Mouse (Mus musculus): ENCODE data around the gene Pyy. TPM values are rescaled to one million over a fixed set of nuclear protein-coding genes. Genes with fewer than 3 reads are reported as not detected.
A peak's percentile ranks its signal among the peaks of the same experiment; 100 is the strongest.

The Pyy gene
- total RNA-seq, 1 experiment: 0.49 TPM

DNA sequence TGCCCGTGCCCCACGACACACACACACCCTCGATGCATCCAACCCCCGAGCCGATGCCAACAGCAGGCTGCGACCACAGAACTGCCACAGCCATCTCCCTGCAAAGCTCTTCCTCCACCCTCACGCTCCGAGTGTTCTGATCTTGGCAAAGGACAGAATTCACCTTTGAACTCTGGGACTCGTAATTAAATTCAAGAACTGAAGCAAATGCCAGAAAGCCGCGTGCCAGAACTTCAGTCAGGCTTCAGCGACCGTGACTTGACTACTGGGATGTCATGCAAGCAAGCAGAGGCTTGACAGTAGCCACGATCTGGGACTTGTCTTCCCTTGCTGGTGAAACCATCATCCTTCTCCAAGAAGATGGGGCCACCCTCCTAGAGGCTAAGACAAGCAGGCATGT, 33.9 kb downstream of the Pyy start:
- Histone ChIP-seq H3K36me3 (ENCODE audit: control insufficient read depth, insufficient read depth, low read length, poor library complexity, severe bottlenecking) (no peaks in the 10 kb centered on the region), H3K27ac (ENCODE audit: insufficient read depth, low read depth, low read length, poor library complexity, severe bottlenecking) (no peak overlapping the region), H3K9ac (ENCODE audit: insufficient read depth, low read depth, low read length, poor library complexity, severe bottlenecking) (no peak overlapping the region), H3K4me1 (ENCODE audit: control insufficient read depth in 2 of 2, insufficient read depth in 2 of 2, low read length in 2 of 2, poor library complexity in 1 of 2) (peaks cover 0 to 2% of the 10 kb centered on the region in 2 experiments; a peak in 2 of 4 replicates), H3K9me3 (ENCODE audit: control insufficient read depth, insufficient read depth, low read depth, low read length) (no peaks in the 10 kb centered on the region), H3K4me3 (ENCODE audit: insufficient read depth in 1 of 2, low read depth in 1 of 2, low read length in 2 of 2, poor library complexity in 1 of 2, severe bottlenecking in 1 of 2) (no peak overlapping the region)
- in situ Hi-C loops (cut with MboI; ENCODE audit: low sequenced_read_pairs in 2 of 2, unreplicated experiment in 2 of 2): no loop called here
- no peak for TF ChIP-seq ZC3H11A (IDR thresholded peaks at IDR 0.05; ENCODE audit: borderline replicate concordance, low read depth, low read length)
- no peak for DNase-seq (ENCODE audit: low read depth, low spot score)

DNA sequence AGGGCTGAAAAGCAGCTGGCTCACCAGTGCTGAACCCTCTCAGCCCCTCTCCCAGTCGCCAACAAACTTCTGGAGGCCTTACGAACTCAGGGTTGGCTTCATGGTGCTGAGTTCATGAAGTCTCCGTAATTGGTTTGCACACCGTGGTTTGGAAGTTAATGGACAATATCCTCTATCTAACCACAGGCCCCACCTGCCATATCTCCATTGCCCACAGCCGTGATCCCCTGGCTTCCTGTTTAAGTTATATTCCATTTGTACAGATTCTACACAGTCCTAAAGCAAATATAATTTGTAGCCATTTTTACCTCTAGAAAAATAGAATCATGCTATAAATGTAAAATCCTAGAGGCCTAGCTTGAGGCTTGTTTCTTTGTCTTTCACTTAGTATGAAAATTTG, 34.9 kb downstream of the Pyy start:
- H3K9me3 ChIP-seq (ENCODE audit: control insufficient read depth, insufficient read depth, low read depth, low read length): no peaks in the 10 kb centered on the region
- H3K4me1 ChIP-seq (ENCODE audit: control insufficient read depth in 2 of 2, insufficient read depth in 2 of 2, low read length in 2 of 2, poor library complexity in 1 of 2): peaks cover 0 to 2% of the 10 kb centered on the region in 2 experiments; a peak in 2 of 4 replicates
- H3K36me3 ChIP-seq (ENCODE audit: control insufficient read depth, insufficient read depth, low read length, poor library complexity, severe bottlenecking): no peaks in the 10 kb centered on the region
- in situ Hi-C loops (cut with MboI; ENCODE audit: low sequenced_read_pairs in 2 of 2, unreplicated experiment in 2 of 2): no loop called here
- H3K4me3 ChIP-seq (ENCODE audit: insufficient read depth in 1 of 2, low read depth in 1 of 2, low read length in 2 of 2, poor library complexity in 1 of 2, severe bottlenecking in 1 of 2): no peak overlapping the region
- H3K27ac ChIP-seq (ENCODE audit: insufficient read depth, low read depth, low read length, poor library complexity, severe bottlenecking): no peak overlapping the region
- H3K9ac ChIP-seq (ENCODE audit: insufficient read depth, low read depth, low read length, poor library complexity, severe bottlenecking): no peak overlapping the region
- no peak for DNase-seq (ENCODE audit: low read depth, low spot score)
- no peak for TF ChIP-seq MAFK (IDR thresholded peaks at IDR 0.05; ENCODE audit: insufficient read depth, low read depth, low read length)
- no peak for TF ChIP-seq ZNF384 (IDR thresholded peaks at IDR 0.05; ENCODE audit: low read depth, low read length)
- no peak for TF ChIP-seq CHD2 (IDR thresholded peaks at IDR 0.05; ENCODE audit: low read depth, low read length)
- no peak for TF ChIP-seq HCFC1 (IDR thresholded peaks at IDR 0.05; ENCODE audit: borderline replicate concordance, insufficient read depth, low read length)

DNA sequence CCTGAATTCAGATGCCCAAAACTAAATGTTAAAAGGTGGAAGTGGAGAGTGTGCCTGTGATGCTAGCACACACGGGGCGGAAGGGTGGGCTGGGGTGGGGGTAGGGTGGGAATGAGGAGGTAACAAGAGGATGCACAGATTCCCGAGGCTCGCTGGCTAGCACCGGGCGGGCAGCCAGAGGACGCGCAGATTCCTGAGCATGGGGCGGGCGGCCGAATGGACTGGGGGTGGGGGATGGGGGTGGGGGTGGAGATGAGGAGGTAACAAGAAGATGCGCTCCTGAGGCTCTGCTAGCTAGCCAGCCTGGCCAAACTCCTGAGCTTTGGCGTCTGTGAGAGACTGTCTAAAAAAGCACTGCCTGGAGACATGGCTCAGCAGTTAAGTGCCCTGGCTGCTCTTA, 37.2 kb downstream of the Pyy start:
- H3K36me3 ChIP-seq (ENCODE audit: control insufficient read depth, insufficient read depth, low read length, poor library complexity, severe bottlenecking): no peaks in the 10 kb centered on the region
- H3K27ac ChIP-seq (ENCODE audit: insufficient read depth, low read depth, low read length, poor library complexity, severe bottlenecking): no peak overlapping the region
- no peak for DNase-seq (ENCODE audit: low read depth, low spot score)
- H3K4me1 ChIP-seq (ENCODE audit: control insufficient read depth in 2 of 2, insufficient read depth in 2 of 2, low read length in 2 of 2, poor library complexity in 1 of 2): peaks cover 0 to 2% of the 10 kb centered on the region in 2 experiments; a peak in 2 of 4 replicates
- H3K4me3 ChIP-seq (ENCODE audit: insufficient read depth in 1 of 2, low read depth in 1 of 2, low read length in 2 of 2, poor library complexity in 1 of 2, severe bottlenecking in 1 of 2): no peak overlapping the region
- TF ChIP-seq ZC3H11A (IDR thresholded peaks at IDR 0.05; ENCODE audit: borderline replicate concordance, low read depth, low read length) (no peak), MAFK (IDR thresholded peaks at IDR 0.05; ENCODE audit: insufficient read depth, low read depth, low read length) (no peak), CHD2 (IDR thresholded peaks at IDR 0.05; ENCODE audit: low read depth, low read length) (no peak), HCFC1 (IDR thresholded peaks at IDR 0.05; ENCODE audit: borderline replicate concordance, insufficient read depth, low read length) (no peak), ZNF384 (IDR thresholded peaks at IDR 0.05; ENCODE audit: low read depth, low read length) (no peak)
- H3K9me3 ChIP-seq (ENCODE audit: control insufficient read depth, insufficient read depth, low read depth, low read length): no peaks in the 10 kb centered on the region
- in situ Hi-C loops (cut with MboI; ENCODE audit: low sequenced_read_pairs in 2 of 2, unreplicated experiment in 2 of 2): no loop called here
- H3K9ac ChIP-seq (ENCODE audit: insufficient read depth, low read depth, low read length, poor library complexity, severe bottlenecking): no peak overlapping the region

DNA sequence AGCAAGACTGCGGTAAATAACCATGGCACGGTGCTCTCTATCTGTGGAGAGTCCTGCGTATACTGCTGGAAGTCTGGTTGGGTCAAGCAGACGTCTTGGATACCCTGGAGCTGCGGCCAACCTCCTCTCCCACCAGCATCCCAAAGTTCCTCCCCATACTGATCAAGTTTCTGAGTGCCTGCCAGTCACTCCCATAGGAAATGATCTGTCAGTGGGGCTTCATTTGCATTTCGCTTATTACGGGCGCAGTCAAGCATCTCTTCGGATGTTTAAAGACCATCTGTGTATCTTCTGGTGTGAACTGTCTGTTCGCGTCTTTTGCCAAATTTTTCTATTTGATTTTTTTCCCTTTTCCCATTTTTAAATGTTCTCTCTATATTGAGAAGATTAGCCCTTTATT, 38.0 kb downstream of the Pyy start:
- no peak for DNase-seq (ENCODE audit: low read depth, low spot score)
- Histone ChIP-seq H3K4me3 (ENCODE audit: insufficient read depth in 1 of 2, low read depth in 1 of 2, low read length in 2 of 2, poor library complexity in 1 of 2, severe bottlenecking in 1 of 2) (no peak overlapping the region), H3K9ac (ENCODE audit: insufficient read depth, low read depth, low read length, poor library complexity, severe bottlenecking) (no peak overlapping the region), H3K4me1 (ENCODE audit: control insufficient read depth in 2 of 2, insufficient read depth in 2 of 2, low read length in 2 of 2, poor library complexity in 1 of 2) (peaks cover 0 to 2% of the 10 kb centered on the region in 2 experiments; a peak in 2 of 4 replicates), H3K36me3 (ENCODE audit: control insufficient read depth, insufficient read depth, low read length, poor library complexity, severe bottlenecking) (no peaks in the 10 kb centered on the region), H3K27ac (ENCODE audit: insufficient read depth, low read depth, low read length, poor library complexity, severe bottlenecking) (no peak overlapping the region), H3K9me3 (ENCODE audit: control insufficient read depth, insufficient read depth, low read depth, low read length) (no peaks in the 10 kb centered on the region)
- TF ChIP-seq HCFC1 (IDR thresholded peaks at IDR 0.05; ENCODE audit: borderline replicate concordance, insufficient read depth, low read length) (no peak), MAFK (IDR thresholded peaks at IDR 0.05; ENCODE audit: insufficient read depth, low read depth, low read length) (no peak), ZNF384 (IDR thresholded peaks at IDR 0.05; ENCODE audit: low read depth, low read length) (no peak), CHD2 (IDR thresholded peaks at IDR 0.05; ENCODE audit: low read depth, low read length) (no peak), ZC3H11A (IDR thresholded peaks at IDR 0.05; ENCODE audit: borderline replicate concordance, low read depth, low read length) (no peak)
- in situ Hi-C loops (cut with MboI; ENCODE audit: low sequenced_read_pairs in 2 of 2, unreplicated experiment in 2 of 2): no loop called here

DNA sequence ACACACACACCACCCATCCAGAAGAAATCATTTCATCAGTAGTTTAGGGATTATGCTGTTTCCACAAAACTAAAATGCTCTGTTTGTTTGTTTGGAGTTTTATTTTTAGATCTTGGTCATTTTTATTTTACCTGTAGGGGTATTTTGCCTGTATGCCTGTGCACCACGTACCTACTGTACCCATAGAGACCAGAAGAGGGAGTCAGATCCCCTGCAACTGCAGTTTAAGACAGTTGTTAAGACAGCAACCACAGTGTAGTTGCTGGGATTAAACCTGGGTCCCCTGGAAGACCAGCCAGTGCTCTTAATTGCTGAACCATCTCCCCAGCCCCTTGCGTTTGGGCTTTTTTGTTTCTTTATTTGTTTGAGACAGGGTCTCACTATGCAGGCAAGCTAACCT, 38.7 kb downstream of the Pyy start:
- DNase-seq (ENCODE audit: low read depth, low spot score): no peak
- Histone ChIP-seq H3K4me3 (ENCODE audit: insufficient read depth in 1 of 2, low read depth in 1 of 2, low read length in 2 of 2, poor library complexity in 1 of 2, severe bottlenecking in 1 of 2) (no peak overlapping the region), H3K4me1 (ENCODE audit: control insufficient read depth in 2 of 2, insufficient read depth in 2 of 2, low read length in 2 of 2, poor library complexity in 1 of 2) (peaks cover 0 to 2% of the 10 kb centered on the region in 2 experiments; a peak in 2 of 4 replicates), H3K9me3 (ENCODE audit: control insufficient read depth, insufficient read depth, low read depth, low read length) (no peaks in the 10 kb centered on the region), H3K27ac (ENCODE audit: insufficient read depth, low read depth, low read length, poor library complexity, severe bottlenecking) (no peak overlapping the region), H3K9ac (ENCODE audit: insufficient read depth, low read depth, low read length, poor library complexity, severe bottlenecking) (no peak overlapping the region), H3K36me3 (ENCODE audit: control insufficient read depth, insufficient read depth, low read length, poor library complexity, severe bottlenecking) (no peaks in the 10 kb centered on the region)
- TF ChIP-seq MAFK (IDR thresholded peaks at IDR 0.05; ENCODE audit: insufficient read depth, low read depth, low read length): no peak
- TF ChIP-seq ZC3H11A (IDR thresholded peaks at IDR 0.05; ENCODE audit: borderline replicate concordance, low read depth, low read length): 0 out of 2 replicates have a peak, but pooled peaks have one; percentile 15
- in situ Hi-C loops (cut with MboI; ENCODE audit: low sequenced_read_pairs in 2 of 2, unreplicated experiment in 2 of 2): no loop called here

Data from ES-E14 (cell line).